Mouse (Mus musculus): Measurements from ENCODE around the gene Retnlb. TPM values are rescaled to one million over a fixed set of nuclear protein-coding genes. Genes with fewer than 3 reads are reported as not detected.

Gene Retnlb
- total RNA-seq (2021), result not detected
- long read RNA-seq, experiment 1, result 0 reads
- long read RNA-seq, experiment 2, result 0 reads

GRCm38 (mm10) chr16:48816695-48817094 is at the start of gene Retnlb:
Gene Retnlb (plus strand): TSS chr16:48816856.
- Histone ChIP-seq H3K27ac (no peak within 1 kb of the TSS), H3K4me3 (no peak within 1 kb of the TSS)
- TF ChIP-seq CTCF (conservative IDR thresholded peaks at IDR 0.05), result no peak
- no peak for DNase-seq (ENCODE audit: low spot score in 2 of 2)

- TF ChIP-seq CTCF (conservative IDR thresholded peaks at IDR 0.05), result no peak
- no peak for DNase-seq (ENCODE audit: low spot score in 2 of 2)
- Histone ChIP-seq H3K4me3 (no peak overlapping the region), H3K27ac (no peak overlapping the region)
Measured at GRCm38 (mm10) chr16:48769183-48769582, 47.5 kb upstream of the Retnlb start.

- DNase-seq (ENCODE audit: low spot score in 2 of 2), result no peak
- H3K4me3 ChIP-seq, result no peak within 1 kb of the TSS
- no peak within 1 kb of the TSS for H3K27ac ChIP-seq
- no peak for TF ChIP-seq CTCF (conservative IDR thresholded peaks at IDR 0.05)
Measured at GRCm38 (mm10) chr16:48771971-48772445, 44.6 kb upstream of the Retnlb start, which contains the start of gene Trat1. Gene Trat1 (minus strand): TSS chr16:48772021.

DNA sequence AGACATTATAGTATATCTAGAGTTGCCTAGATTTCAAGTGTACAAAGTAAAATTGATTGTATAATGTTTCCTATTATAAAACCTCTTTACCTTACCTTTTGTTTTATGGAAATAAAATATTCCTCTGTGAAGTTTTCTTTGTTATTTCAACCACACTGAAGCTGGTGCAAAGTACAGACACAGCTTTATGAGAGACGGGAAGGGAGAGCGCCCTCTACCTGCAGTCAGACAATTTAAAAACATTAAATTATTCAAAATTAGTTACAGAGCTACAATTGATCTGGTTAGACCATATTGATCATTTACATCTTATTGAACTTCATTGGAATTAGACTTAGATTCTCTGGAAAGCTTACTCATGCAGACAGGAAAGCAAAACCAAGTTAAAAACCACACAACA is 39.4 kb upstream of the Retnlb start:
- TF ChIP-seq CTCF (conservative IDR thresholded peaks at IDR 0.05), result peak; percentile 49
- DNase-seq (ENCODE audit: low spot score in 2 of 2), result no peak
- no peak overlapping the region for H3K27ac ChIP-seq
- H3K4me3 ChIP-seq, result no peak overlapping the region

DNA sequence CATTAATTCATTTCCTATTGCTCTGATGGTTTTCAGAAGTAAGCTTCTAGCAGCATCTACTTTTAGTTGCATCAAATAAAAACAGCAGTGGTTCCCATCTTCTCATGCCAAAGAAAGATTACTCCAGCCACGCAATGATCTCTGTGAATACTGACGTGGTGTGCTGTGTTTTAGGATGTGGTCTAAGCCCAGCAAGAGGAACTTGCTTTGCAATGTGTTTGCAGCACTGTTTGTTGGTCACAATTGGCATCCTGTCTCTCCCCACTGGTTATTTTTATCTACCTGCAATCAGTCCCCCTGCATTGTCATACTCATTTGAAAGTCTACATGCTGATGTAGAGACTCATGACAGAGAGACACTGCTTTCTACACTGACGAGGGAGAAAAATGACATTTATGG is 30.4 kb upstream of the Retnlb start:
- H3K4me3 ChIP-seq, result no peak overlapping the region
- DNase-seq (ENCODE audit: low spot score in 2 of 2), result no peak
- no peak for TF ChIP-seq CTCF (conservative IDR thresholded peaks at IDR 0.05)
- no peak overlapping the region for H3K27ac ChIP-seq

DNA sequence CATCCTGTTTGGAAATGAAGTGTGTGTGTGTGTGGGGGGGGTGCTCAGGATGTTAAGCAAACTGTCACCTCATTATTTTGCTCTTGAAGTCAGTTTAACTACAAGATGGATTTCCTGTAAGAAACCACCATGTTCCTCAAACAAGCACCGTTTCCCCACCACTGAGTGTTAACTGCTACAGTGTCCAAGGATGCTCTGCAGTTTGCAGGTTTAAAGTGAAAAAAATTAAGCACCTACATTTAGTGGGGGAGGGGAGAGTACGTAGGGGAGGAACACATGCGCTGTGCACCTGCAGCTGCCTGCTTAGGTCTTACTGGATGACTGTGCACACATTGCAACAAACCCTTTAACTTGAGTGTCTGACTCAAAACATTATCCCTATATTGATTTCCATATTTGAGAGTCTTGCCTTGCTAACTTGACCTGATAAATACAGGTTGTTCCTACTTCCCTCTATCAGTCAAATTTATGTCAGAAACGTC is 27.9 kb upstream of the Retnlb start:
- TF ChIP-seq CTCF (conservative IDR thresholded peaks at IDR 0.05), result no peak

GRCm38 (mm10) chr16:48798285-48798684 is 18.4 kb upstream of the Retnlb start:
- Histone ChIP-seq H3K4me3 (no peak overlapping the region), H3K27ac (no peak overlapping the region)
- DNase-seq (ENCODE audit: low spot score in 2 of 2), result no peak
- TF ChIP-seq CTCF (conservative IDR thresholded peaks at IDR 0.05), result no peak

More for the DNA sequence above, 27.9 kb upstream of the Retnlb start:
- no peak for DNase-seq (ENCODE audit: low spot score in 2 of 2)
- H3K4me3 ChIP-seq, result no peak overlapping the region
- no peak overlapping the region for H3K27ac ChIP-seq

GRCm38 (mm10) chr16:48799470-48799869 is 17.2 kb upstream of the Retnlb start:
- Histone ChIP-seq H3K4me3 (no peak overlapping the region), H3K27ac (no peak overlapping the region)
- no peak for DNase-seq (ENCODE audit: low spot score in 2 of 2)
- TF ChIP-seq CTCF (conservative IDR thresholded peaks at IDR 0.05), result no peak

DNA sequence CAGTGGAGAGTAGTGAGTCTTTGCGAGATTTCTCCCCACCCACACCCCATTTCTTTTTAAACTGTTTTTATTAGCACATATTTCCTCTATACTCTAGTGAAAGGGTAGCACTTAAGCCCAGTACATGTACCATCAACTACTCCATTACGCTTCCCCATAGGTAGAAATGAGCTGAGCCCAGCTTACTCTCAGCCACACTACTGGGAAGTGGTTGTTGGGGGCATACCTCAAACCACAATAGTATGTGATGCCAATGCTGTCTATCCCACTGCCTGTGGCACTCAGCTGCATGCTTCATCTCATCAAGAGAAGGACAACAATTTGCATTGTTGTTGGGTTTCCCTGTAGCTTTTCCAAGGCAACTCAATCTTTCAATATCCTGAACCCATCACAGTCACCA is 15.8 kb upstream of the Retnlb start:
- Histone ChIP-seq H3K4me3 (no peak overlapping the region), H3K27ac (no peak overlapping the region)
- no peak for DNase-seq (ENCODE audit: low spot score in 2 of 2)
- no peak for TF ChIP-seq CTCF (conservative IDR thresholded peaks at IDR 0.05)

- no peak overlapping the region for H3K27ac ChIP-seq
- no peak for DNase-seq (ENCODE audit: low spot score in 2 of 2)
- no peak overlapping the region for H3K4me3 ChIP-seq
- TF ChIP-seq CTCF (conservative IDR thresholded peaks at IDR 0.05), result no peak
Measured at GRCm38 (mm10) chr16:48805412-48805811, 11.2 kb upstream of the Retnlb start.

DNA sequence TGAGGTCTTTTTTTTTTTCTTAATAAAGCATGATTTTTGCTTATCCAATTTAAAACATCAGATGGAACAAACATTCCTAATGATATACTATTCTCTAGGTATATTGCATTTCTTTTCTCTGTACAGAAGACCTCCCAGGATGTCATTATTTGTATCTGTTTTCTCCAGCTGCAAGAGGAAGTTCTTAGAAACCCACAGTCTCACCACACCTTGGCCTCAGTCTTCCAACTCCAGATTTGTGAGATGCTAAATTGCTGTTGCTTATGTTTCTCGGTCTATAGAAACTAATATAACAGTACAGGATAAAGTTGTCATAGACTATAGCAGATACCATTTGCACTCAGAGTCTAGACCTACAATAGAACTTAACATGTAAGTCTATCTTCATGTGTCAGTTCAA is 10.1 kb upstream of the Retnlb start:
- no peak overlapping the region for H3K4me3 ChIP-seq
- no peak overlapping the region for H3K27ac ChIP-seq
- no peak for DNase-seq (ENCODE audit: low spot score in 2 of 2)
- TF ChIP-seq CTCF (conservative IDR thresholded peaks at IDR 0.05), result no peak

- TF ChIP-seq CTCF (conservative IDR thresholded peaks at IDR 0.05), result peak; percentile 31; the same call in 1 of the 2 replicates
- DNase-seq (ENCODE audit: low spot score in 2 of 2), result no peak
- H3K27ac ChIP-seq, result no peak overlapping the region
- no peak overlapping the region for H3K4me3 ChIP-seq
Measured at GRCm38 (mm10) chr16:48809374-48809773, 7.3 kb upstream of the Retnlb start.

- no peak for TF ChIP-seq CTCF (conservative IDR thresholded peaks at IDR 0.05)
- H3K27ac ChIP-seq, result no peak overlapping the region
- no peak overlapping the region for H3K4me3 ChIP-seq
- no peak for DNase-seq (ENCODE audit: low spot score in 2 of 2)
Measured at GRCm38 (mm10) chr16:48811881-48812436, 4.7 kb upstream of the Retnlb start.

DNA sequence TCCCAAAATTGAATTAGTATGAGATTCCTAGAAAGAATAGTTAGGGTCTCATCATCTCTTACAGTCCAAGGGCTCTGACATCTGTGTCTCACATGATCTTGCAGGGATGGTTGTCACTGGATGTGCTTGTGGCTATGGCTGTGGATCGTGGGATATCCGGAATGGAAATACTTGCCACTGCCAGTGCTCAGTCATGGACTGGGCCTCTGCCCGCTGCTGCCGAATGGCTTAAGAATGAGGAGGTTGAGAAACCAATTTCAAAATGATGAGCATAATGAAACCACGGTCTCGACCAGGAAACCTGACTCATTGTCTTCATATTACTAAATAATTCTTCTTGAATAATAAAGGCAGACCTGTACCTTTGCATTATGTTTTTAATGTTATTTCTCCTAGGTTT is 1.9 kb downstream of the Retnlb start:
- no peak for DNase-seq (ENCODE audit: low spot score in 2 of 2)
- TF ChIP-seq CTCF (conservative IDR thresholded peaks at IDR 0.05), result no peak
- no peak overlapping the region for H3K27ac ChIP-seq
- no peak overlapping the region for H3K4me3 ChIP-seq
